10 mouse cellular contexts compared by ENCODE assay signal in genomic region chr10:127094382-127094802, GRCm38 (mm10). TPM values are rescaled to one million over a fixed set of nuclear protein-coding genes. Genes with fewer than 3 reads are reported as not detected.
DNase-seq lines count a peak whose midpoint lies in the region; ATAC-seq and TF ChIP-seq lines count a peak whose summit lies in the region.
"Had no signal": no experiment of that assay in that cellular context is flagged by ENCODE, and none has a peak within 500 bp of the region (broad histone marks: within the 10 kb centered on the region; RNA-seq: fewer than 3 reads in every experiment).

No protein-coding gene starts in this region.

- WGBS in liver, postnatal 0 days (ENCODE audit: insufficient replicate concordance): 60% methylated on average over 7 of the region's 7 CpGs
- 56% methylated on average over 7 of the region's 7 CpGs for WGBS in liver, embryonic 12.5 days (ENCODE audit: insufficient replicate concordance)
- 44% methylated on average over 7 of the region's 7 CpGs for WGBS in neural tube, embryonic 15.5 days

- TF ChIP-seq POLR2A in cortical plate, adult 2 months (IDR thresholded peaks at IDR 0.05; ENCODE audit: extremely low read depth, insufficient read depth, low read length): peak; percentile 41; the same call in 1 of the 2 replicates

- TF ChIP-seq EP300 in liver, postnatal 0 days (IDR thresholded peaks at IDR 0.05; ENCODE audit: low read depth): no peak

- peaks cover 45% of the 10 kb centered on the region for H3K36me3 ChIP-seq in liver, postnatal 0 days (replicated peaks; ENCODE audit: insufficient read depth, low read length)
- peaks cover 44% of the 10 kb centered on the region for H3K36me3 ChIP-seq in liver, embryonic 12.5 days
- H3K36me3 ChIP-seq in neural tube, embryonic 15.5 days: peaks cover 62% of the 10 kb centered on the region
- H3K36me3 ChIP-seq: intestine, embryonic 15.5 days had no signal

- DNase-seq in frontal cortex, postnatal 36 days (ENCODE audit: low spot score in 2 of 2): no peak
- DNase-seq in liver, postnatal 0 days: no peak
- DNase-seq in adipocyte (ENCODE audit: low spot score): no peak

- H3K9ac ChIP-seq in liver, postnatal 0 days (replicated peaks): no peak overlapping the region
- no peak overlapping the region for H3K9ac ChIP-seq in liver, embryonic 12.5 days
- H3K9ac ChIP-seq in neural tube, embryonic 15.5 days (replicated peaks): no peak overlapping the region
- H3K9ac ChIP-seq: intestine, embryonic 15.5 days had no signal

- H3K4me1 ChIP-seq in liver, postnatal 0 days (ENCODE audit: insufficient read depth): peaks cover 15% of the 10 kb centered on the region
- H3K4me1 ChIP-seq in liver, embryonic 12.5 days: peaks cover 29% of the 10 kb centered on the region
- H3K4me1 ChIP-seq in cortical plate, adult 2 months (ENCODE audit: control insufficient read depth, insufficient read depth, low read length): peaks cover 13% of the 10 kb centered on the region
- peaks cover 36% of the 10 kb centered on the region for H3K4me1 ChIP-seq in neural tube, embryonic 15.5 days

- no peak overlapping the region for H3K4me3 ChIP-seq in liver, postnatal 0 days (ENCODE audit: low read depth, low read length)
- no peak overlapping the region for H3K4me3 ChIP-seq in liver, embryonic 12.5 days
- H3K4me3 ChIP-seq in cortical plate, adult 2 months (ENCODE audit: insufficient read depth, low read length): no peak overlapping the region
- no peak overlapping the region for H3K4me3 ChIP-seq in neural tube, embryonic 15.5 days (replicated peaks)
- H3K4me3 ChIP-seq: intestine, embryonic 15.5 days had no signal

- no peak overlapping the region for H3K27ac ChIP-seq in liver, postnatal 0 days (ENCODE audit: low read depth)
- no peak overlapping the region for H3K27ac ChIP-seq in liver, embryonic 12.5 days
- no peak overlapping the region for H3K27ac ChIP-seq in cortical plate, adult 2 months (ENCODE audit: insufficient read depth, low read length)
- peak overlapping the region; percentile 43; the same call in 1 of the 2 replicates for H3K27ac ChIP-seq in neural tube, embryonic 15.5 days (replicated peaks)
- H3K27ac ChIP-seq: intestine, embryonic 15.5 days had no signal

- ATAC-seq in frontal cortex, adult (ENCODE audit: low TSS enrichment): peak; percentile 5; the same call in 1 of the 2 replicates
- peak; percentile 29 for ATAC-seq in liver, postnatal 0 days
- no peak for ATAC-seq in liver, embryonic 12.5 days
- no peak for ATAC-seq in neural tube, embryonic 15.5 days (ENCODE audit: low FRiP score)
- no peak for ATAC-seq in monocyte, adult 5-6 weeks (replicated peaks; ENCODE audit: insufficient number of reproducible peaks, low FRiP score, low TSS enrichment, poor library complexity, severe bottlenecking)
- ATAC-seq: intestine, embryonic 15.5 days had no signal

- H3K27me3 ChIP-seq in liver, postnatal 0 days (ENCODE audit: insufficient read depth, low read length): peaks cover 19% of the 10 kb centered on the region
- H3K27me3 ChIP-seq in liver, embryonic 12.5 days (replicated peaks): peaks cover 34% of the 10 kb centered on the region
- peaks cover 29% of the 10 kb centered on the region for H3K27me3 ChIP-seq in neural tube, embryonic 15.5 days (replicated peaks)
- H3K27me3 ChIP-seq: CH12.LX had no signal

- TF ChIP-seq CTCF in liver, postnatal 0 days (IDR thresholded peaks at IDR 0.05; ENCODE audit: low read depth): no peak
- no peak for TF ChIP-seq CTCF in cortical plate, adult 2 months (IDR thresholded peaks at IDR 0.05; ENCODE audit: extremely low read depth, insufficient read depth, low read length)

- H3K4me2 ChIP-seq in liver, postnatal 0 days (ENCODE audit: low read depth, low read length): no peak overlapping the region
- H3K4me2 ChIP-seq in liver, embryonic 12.5 days: no peak overlapping the region
- H3K4me2 ChIP-seq in neural tube, embryonic 15.5 days: no peak overlapping the region
- H3K4me2 ChIP-seq: intestine, embryonic 15.5 days had no signal

- H3K9me3 ChIP-seq in liver, postnatal 0 days (ENCODE audit: low read length): no peaks in the 10 kb centered on the region
- no peaks in the 10 kb centered on the region for H3K9me3 ChIP-seq in liver, embryonic 12.5 days (replicated peaks)
- no peaks in the 10 kb centered on the region for H3K9me3 ChIP-seq in neural tube, embryonic 15.5 days (replicated peaks)
- H3K9me3 ChIP-seq: intestine, embryonic 15.5 days had no signal

RNA-seq across cellular contexts. Expression of gene Agap2, which starts 19.3 kb away (rescaled TPM):
- polyA plus RNA-seq in liver, postnatal 0 days (2015; fragmentation: Nextera tagmentation; extraction: Ambion mirVana): 0.33 and 0.88 TPM in 2 replicates
- polyA plus RNA-seq in liver, embryonic 12.5 days (2016; fragmentation: Nextera tagmentation; extraction: Ambion mirVana): 0.92 and 1.6 TPM in 2 replicates
- polyA plus RNA-seq in cortical plate, adult 2 months (2012; rRNA removed): 383 and 414 TPM in 2 replicates
- polyA plus RNA-seq in neural tube, embryonic 15.5 days (2015; fragmentation: Nextera tagmentation; extraction: Ambion mirVana): 4.6 and 5.3 TPM in 2 replicates
- total RNA-seq in monocyte, adult 5-6 weeks (2017): 31.1 to 112 TPM (median 48.9 TPM) in 3 replicates

RNA-seq across cellular contexts. Expression of gene Tspan31, which starts 24.3 kb away (rescaled TPM):
- polyA plus RNA-seq in liver, postnatal 0 days (2015; fragmentation: Nextera tagmentation; extraction: Ambion mirVana): 224 and 230 TPM in 2 replicates
- 75.2 and 81.9 TPM in 2 replicates for polyA plus RNA-seq in liver, embryonic 12.5 days (2016; fragmentation: Nextera tagmentation; extraction: Ambion mirVana)
- 81.3 and 88.3 TPM in 2 replicates for polyA plus RNA-seq in cortical plate, adult 2 months (2012; rRNA removed)
- polyA plus RNA-seq in neural tube, embryonic 15.5 days (2015; fragmentation: Nextera tagmentation; extraction: Ambion mirVana): 108 and 123 TPM in 2 replicates
- total RNA-seq in monocyte, adult 5-6 weeks (2017): 38.1 to 49.9 TPM (median 47.0 TPM) in 3 replicates

RNA-seq across cellular contexts. Expression of gene Os9, which starts 26.5 kb away (rescaled TPM):
- polyA plus RNA-seq in liver, postnatal 0 days (2015; fragmentation: Nextera tagmentation; extraction: Ambion mirVana): 78.8 and 81.4 TPM in 2 replicates
- 49.5 and 51.4 TPM in 2 replicates for polyA plus RNA-seq in liver, embryonic 12.5 days (2016; fragmentation: Nextera tagmentation; extraction: Ambion mirVana)
- polyA plus RNA-seq in cortical plate, adult 2 months (2012; rRNA removed): 106 TPM in 2 replicates
- polyA plus RNA-seq in neural tube, embryonic 15.5 days (2015; fragmentation: Nextera tagmentation; extraction: Ambion mirVana): 127 and 130 TPM in 2 replicates
- total RNA-seq in monocyte, adult 5-6 weeks (2017): 253 to 285 TPM (median 262 TPM) in 3 replicates

RNA-seq across cellular contexts. Expression of gene Cdk4, which starts 31.1 kb away (rescaled TPM):
- 209 and 225 TPM in 2 replicates for polyA plus RNA-seq in liver, postnatal 0 days (2015; fragmentation: Nextera tagmentation; extraction: Ambion mirVana)
- 766 and 777 TPM in 2 replicates for polyA plus RNA-seq in liver, embryonic 12.5 days (2016; fragmentation: Nextera tagmentation; extraction: Ambion mirVana)
- 134 and 139 TPM in 2 replicates for polyA plus RNA-seq in cortical plate, adult 2 months (2012; rRNA removed)
- 551 and 796 TPM in 2 replicates for polyA plus RNA-seq in neural tube, embryonic 15.5 days (2015; fragmentation: Nextera tagmentation; extraction: Ambion mirVana)
- 23.3 to 49.4 TPM (median 23.9 TPM) in 3 replicates for total RNA-seq in monocyte, adult 5-6 weeks (2017)

RNA-seq across cellular contexts. Expression of gene March9, which starts 34.4 kb away (rescaled TPM):
- 0.04 and 0.06 TPM in 2 replicates for polyA plus RNA-seq in liver, postnatal 0 days (2015; fragmentation: Nextera tagmentation; extraction: Ambion mirVana)
- 0.06 and 0.20 TPM in 2 replicates for polyA plus RNA-seq in liver, embryonic 12.5 days (2016; fragmentation: Nextera tagmentation; extraction: Ambion mirVana)
- 11.8 TPM in 2 replicates for polyA plus RNA-seq in cortical plate, adult 2 months (2012; rRNA removed)
- polyA plus RNA-seq in neural tube, embryonic 15.5 days (2015; fragmentation: Nextera tagmentation; extraction: Ambion mirVana): 5.9 and 7.4 TPM in 2 replicates
- 1.6 TPM in 1 of 3 replicates, not detected in the others for total RNA-seq in monocyte, adult 5-6 weeks (2017)

Comparison
In these comparisons a context has a peak if more than half of its experiments do, and no peak if none do; other contexts are left out.
1. ATAC-seq: peak in frontal cortex, adult (single experiment) and liver, postnatal 0 days (single experiment); none in liver, embryonic 12.5 days (single experiment), neural tube, embryonic 15.5 days (single experiment) and monocyte, adult 5-6 weeks (single experiment).
2. RNA of gene Agap2, which starts 19.3 kb away (polyA plus RNA-seq): 383 to 414 TPM in cortical plate, adult 2 months; 4.6 to 5.3 TPM in neural tube, embryonic 15.5 days, 0.92 to 1.6 TPM in liver, embryonic 12.5 days and 0.33 to 0.88 TPM in liver, postnatal 0 days; every median in the first group is over 10 times any median in the second.